Mouse (Mus musculus): Measurements from ENCODE around the gene Frrs1l.

Frrs1l gene

GRCm38 (mm10) chr4:56990215-56990584, at the start of gene Frrs1l:
TSS of gene Frrs1l (minus strand) at chr4:56990391.
- DNase-seq (ENCODE audit: low spot score): no peak

DNA sequence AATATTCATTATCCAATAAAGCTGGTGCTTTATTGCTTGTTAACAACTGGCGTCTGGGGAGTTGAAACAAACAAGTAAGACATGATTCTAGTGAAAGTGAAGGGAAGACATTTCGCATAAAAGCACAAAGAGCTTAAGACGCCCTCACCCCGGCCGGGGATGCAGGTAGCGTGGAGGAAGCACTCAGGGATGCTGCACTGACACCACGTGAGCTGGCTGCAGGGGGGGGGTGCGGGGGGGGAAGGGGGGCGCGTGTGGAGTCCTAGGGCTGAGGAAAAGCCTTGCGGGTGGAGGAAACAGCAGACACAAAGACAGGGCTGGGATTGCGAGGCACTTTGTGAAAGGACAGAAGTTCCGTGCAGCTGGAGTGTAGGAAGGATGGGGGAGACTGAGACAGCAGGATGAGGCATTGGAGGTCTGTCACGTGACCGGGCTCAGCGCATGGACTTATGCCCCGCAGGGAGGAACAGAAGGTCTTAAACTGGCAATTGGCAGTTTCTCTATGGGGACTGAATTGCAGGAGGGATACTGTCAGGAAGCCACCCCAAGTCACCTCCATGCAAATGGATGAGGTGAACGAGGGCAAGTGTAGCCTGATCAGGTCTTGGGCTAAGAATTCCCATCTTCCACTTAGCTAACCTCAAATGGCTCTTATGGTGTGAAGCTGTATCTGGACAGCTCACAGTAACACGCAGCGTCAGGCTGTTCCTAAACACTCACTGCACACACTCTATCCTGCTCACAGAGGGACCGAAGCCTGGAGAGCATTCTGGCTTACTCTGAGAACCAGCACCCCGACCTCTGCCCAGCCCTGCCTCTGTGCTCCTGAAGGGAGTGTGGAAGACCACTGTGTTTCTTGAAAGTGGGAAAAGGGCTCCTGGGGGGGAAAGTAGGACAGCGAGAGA, 49.2 kb upstream of the Frrs1l start:
- DNase-seq (ENCODE audit: low spot score): no peak

DNA sequence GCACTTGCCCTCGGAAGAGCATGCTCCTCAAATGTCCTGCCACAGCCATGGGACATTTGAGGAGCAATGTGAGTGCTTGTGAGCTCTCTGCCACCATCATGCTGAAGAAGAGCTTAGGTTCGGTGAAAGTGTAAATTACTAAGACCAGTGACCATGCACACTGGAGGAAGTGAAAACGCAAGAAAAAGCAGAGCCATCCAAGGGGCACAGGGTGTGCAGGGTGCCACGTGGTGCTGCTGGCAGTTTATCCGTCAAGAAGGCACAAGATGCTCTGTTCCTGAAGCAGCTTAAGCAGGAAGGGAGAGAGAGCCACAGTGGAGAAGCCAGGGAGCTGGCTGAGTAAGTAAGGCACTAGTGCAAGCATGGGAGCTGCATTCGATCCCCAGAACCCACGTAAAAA, 47.4 kb upstream of the Frrs1l start:
- no peak for DNase-seq (ENCODE audit: low spot score)

GRCm38 (mm10) chr4:57034169-57034568, 44.0 kb upstream of the Frrs1l start:
- no peak for DNase-seq (ENCODE audit: low spot score)

- no peak for DNase-seq (ENCODE audit: low spot score)
Observed at GRCm38 (mm10) chr4:57031440-57031839, 41.2 kb upstream of the Frrs1l start.

DNA sequence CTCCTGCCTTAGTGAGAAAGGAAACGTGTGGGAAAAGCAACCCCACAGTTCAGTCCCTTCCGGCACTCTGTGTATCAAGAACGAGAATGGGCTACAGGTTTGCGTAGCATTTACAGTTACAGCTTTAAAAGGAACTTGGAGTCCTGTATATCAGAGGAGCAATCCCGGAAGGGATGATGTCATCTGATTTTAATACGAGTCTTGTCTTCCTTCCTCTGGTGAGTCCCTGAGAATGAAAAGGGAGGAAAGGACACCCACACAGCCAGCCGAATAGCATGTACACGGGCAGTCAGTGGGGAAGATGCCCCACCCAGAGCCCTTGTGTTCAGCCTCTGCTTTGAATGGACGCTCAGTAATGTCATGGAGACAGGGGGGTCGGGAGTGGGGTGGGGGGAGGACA, 37.8 kb upstream of the Frrs1l start:
- peak; percentile 4 for DNase-seq (ENCODE audit: low spot score)

- DNase-seq (ENCODE audit: low spot score): no peak
Observed at GRCm38 (mm10) chr4:57023527-57023926, 33.3 kb upstream of the Frrs1l start.

DNA sequence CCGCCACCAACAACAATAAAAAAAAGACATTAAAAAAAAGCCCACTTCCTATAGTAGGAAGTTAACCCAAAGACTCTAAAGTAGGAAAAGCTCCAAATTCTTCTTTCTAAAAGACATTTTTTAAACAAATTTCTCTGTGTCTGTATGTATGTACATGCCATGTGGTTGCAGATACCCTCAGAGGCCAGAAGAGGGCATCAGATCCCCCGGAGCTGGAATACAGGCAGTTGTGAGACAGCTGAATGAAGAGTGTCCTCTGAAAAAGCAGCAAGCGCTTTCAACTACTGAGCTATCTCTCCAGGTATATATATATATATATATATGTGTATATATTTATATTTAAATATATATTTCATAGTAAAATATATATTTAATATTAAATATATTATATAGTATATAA, 31.1 kb upstream of the Frrs1l start:
- DNase-seq (ENCODE audit: low spot score): no peak

GRCm38 (mm10) chr4:57017229-57017628, 27.0 kb upstream of the Frrs1l start:
- DNase-seq (ENCODE audit: low spot score): peak; percentile 34

- no peak for DNase-seq (ENCODE audit: low spot score)
Observed at GRCm38 (mm10) chr4:57016366-57017171, 26.4 kb upstream of the Frrs1l start.

- no peak for DNase-seq (ENCODE audit: low spot score)
Observed at GRCm38 (mm10) chr4:57015032-57015431, 24.8 kb upstream of the Frrs1l start.

DNA sequence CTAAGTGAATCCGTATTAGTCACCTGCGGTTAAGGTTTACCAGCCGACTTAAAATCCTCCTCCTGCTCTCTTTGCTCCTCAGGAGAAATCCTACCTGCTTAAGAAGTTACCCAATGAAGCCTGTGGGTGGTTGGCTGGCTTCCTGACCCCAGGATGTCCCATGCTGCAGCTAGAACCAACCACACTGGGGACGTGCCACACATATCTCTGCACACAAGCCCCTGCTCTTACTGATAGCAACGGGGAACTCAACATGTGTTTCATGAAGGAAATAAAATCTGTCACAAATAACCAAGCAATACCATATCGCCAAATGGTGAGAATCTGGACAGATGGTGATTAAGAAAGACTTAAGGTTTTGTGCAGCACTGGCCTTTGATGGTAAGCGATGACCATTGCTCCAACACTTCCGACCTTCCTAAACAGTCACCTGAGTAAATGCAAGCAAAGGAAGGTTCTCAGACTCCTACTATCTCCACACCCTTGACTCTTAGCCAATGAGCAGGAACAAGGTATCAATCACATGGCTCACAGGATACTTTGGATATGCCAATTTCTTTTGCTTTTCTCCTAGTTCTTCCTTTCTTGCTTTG, 21.4 kb upstream of the Frrs1l start:
- DNase-seq (ENCODE audit: low spot score): no peak

DNA sequence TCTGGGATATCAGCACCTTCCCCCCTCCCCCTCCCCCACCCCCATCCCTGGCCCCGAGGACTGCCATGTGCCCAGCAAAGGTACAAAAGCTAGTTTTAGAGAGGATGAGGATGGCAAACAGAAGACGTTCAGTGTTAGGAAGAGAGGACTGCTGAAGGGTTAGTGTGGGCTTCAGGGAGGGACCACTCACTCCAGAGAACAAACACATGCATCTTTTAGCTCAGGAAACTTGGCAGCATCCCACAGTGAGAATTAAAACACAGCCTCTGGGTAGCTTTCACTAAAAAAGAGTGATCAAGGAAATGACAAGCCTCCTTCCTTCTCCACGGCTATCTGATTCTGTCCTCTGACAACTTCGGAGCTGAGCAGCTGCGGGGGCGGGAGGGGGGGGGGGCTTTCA, 20.7 kb upstream of the Frrs1l start:
- DNase-seq (ENCODE audit: low spot score): no peak

- no peak for DNase-seq (ENCODE audit: low spot score)
Observed at GRCm38 (mm10) chr4:57010425-57010824, 20.2 kb upstream of the Frrs1l start.

DNA sequence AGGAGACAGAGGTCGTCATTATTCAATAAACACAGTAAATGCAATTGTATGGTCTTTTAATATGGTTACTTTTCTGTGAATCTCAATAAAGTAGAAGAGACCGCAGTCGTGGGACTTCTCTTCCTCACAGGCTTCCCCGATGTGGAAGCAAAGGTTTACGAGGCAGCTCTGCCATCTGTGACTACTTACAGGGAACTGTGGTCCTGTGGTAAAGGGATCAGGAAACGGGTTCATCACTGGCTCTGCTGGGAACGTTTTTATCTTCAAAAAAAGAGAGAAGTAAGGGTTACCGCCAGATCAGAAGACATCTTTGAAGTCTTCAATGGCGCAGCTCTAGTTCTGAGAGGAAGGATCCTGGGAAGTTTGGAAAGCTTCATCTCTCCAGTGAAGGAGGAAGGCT, 17.5 kb upstream of the Frrs1l start:
- no peak for DNase-seq (ENCODE audit: low spot score)

DNA sequence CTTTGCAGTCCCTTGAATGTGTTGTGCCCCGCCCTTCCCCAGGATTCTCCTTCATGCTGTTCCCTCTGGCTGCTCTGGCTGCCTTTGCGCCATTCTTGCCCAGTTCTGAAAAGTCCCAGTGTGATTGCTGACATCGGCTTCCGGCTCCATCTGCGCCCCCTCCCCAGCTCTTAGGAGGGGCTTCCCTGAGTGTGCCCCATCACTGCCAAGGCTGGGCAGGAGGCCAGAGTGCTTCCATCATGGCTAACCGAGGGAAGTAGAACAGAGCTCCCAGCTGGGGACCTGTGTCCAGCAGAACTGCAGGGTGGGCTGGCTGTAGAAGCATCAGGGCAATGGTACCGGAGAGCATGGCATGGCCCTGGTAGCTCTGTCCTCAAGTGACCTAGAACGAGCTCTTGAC, 14.8 kb upstream of the Frrs1l start:
- DNase-seq (ENCODE audit: low spot score): no peak

DNA sequence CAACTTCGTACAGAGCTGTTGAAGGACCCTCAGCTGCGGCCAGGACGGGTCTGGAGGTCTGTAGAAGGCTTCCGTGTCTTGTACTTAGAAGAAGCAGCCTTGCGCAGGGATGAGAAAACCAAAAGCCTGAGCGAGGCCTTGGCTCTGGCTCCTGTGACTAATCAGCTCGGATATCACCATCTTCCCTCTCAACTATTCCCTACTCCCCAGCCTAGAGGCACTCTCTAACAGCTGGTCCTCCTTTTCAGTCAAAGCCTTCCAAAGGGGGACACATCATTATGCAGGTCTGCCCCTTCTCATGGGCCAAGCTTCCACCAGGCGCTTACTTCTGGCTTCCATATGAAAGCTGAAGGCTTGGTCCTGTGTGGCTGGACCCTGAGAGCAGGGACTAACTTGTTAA, 13.7 kb upstream of the Frrs1l start:
- no peak for DNase-seq (ENCODE audit: low spot score)

- DNase-seq (ENCODE audit: low spot score): no peak
Observed at GRCm38 (mm10) chr4:57002751-57003150, 12.6 kb upstream of the Frrs1l start.

DNA sequence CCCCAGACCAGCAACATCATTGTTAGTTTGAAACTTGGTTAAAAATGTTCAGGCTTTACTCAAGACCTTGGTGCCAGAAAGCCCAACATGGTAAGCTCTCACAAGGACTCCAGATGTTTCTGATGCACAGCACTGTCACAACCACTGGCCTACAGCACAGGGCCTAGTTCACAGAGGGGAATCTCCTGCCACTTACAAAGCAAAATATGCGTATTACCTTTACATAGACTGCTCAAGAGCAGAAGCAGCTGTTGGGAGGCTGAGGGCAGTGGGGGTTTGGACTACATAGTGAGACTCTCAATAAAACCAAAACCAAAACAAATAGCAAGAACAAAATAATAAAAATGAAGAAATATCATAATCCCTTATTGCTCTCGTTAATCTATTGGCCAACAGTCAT, 11.2 kb upstream of the Frrs1l start:
- DNase-seq (ENCODE audit: low spot score): no peak

GRCm38 (mm10) chr4:56993331-56993730, 3.1 kb upstream of the Frrs1l start:
- DNase-seq (ENCODE audit: low spot score): no peak

- DNase-seq (ENCODE audit: low spot score): no peak
Observed at GRCm38 (mm10) chr4:56991951-56992350, 1.8 kb upstream of the Frrs1l start.

- no peak for DNase-seq (ENCODE audit: low spot score)
Observed at GRCm38 (mm10) chr4:56989431-56990214, 568 bp downstream of the Frrs1l start.

Measured in T-cell, adult 2 months (primary cell).